Mouse (Mus musculus) forebrain, embryonic 15.5 days (tissue): ENCODE data around the gene Emp2. TPM values are rescaled to one million over a fixed set of nuclear protein-coding genes. Genes with fewer than 3 reads are reported as not detected.

Experiments
- ATAC-seq: fragments of 200-750 bp; cut with Nextera tagmentation; replicated peaks from 2 replicates; pipeline ENCODE4 v1.8.0; 2017; ENCODE audit warnings: mild to moderate bottlenecking, moderate TSS enrichment, moderate library complexity
- H3K27ac ChIP-seq: fragments of 300-500 bp; sonication (generic); replicated peaks from 2 replicates; pipeline ENCODE4 v1.5.1; 2015; ENCODE audit warnings: mild to moderate bottlenecking, inconsistent platforms
- H3K27me3 ChIP-seq: fragments of 300-500 bp; sonication (generic); 2 replicates; pipeline ENCODE4 v1.6.1; 2015; ENCODE audit warnings: inconsistent platforms
- H3K36me3 ChIP-seq: fragments of 300-500 bp; sonication (generic); 2 replicates; pipeline ENCODE4 v1.6.1; 2015; ENCODE audit warnings: mild to moderate bottlenecking, inconsistent platforms
- H3K4me1 ChIP-seq: fragments of 300-500 bp; sonication (generic); 2 replicates; pipeline ENCODE4 v1.6.1; 2015; ENCODE audit warnings: inconsistent platforms
- H3K4me2 ChIP-seq: fragments of 300-500 bp; sonication (generic); replicated peaks from 2 replicates; pipeline ENCODE4 v1.6.1; 2015; ENCODE audit warnings: mild to moderate bottlenecking, inconsistent platforms
- H3K4me3 ChIP-seq: fragments of 300-500 bp; sonication (generic); 2 replicates; pipeline ENCODE4 v1.5.1; 2015; ENCODE audit warnings: mild to moderate bottlenecking, inconsistent platforms
- H3K9ac ChIP-seq: fragments of 300-500 bp; sonication (generic); replicated peaks from 2 replicates; pipeline ENCODE4 v1.6.1; 2015; ENCODE audit warnings: mild to moderate bottlenecking, inconsistent platforms
- H3K9me3 ChIP-seq: fragments of 300-500 bp; sonication (generic); 2 replicates; pipeline ENCODE4 v1.6.1; 2016; ENCODE audit warnings: inconsistent platforms
- WGBS: fragments of 180-500 bp; shearing (Covaris S2); methylation state at CpG from one replicate; pipeline ENCODE4 v1.1.7; 2015; ENCODE audit warnings: mixed read lengths; 5-methylcytosine and 5-hydroxymethylcytosine counted together
- polyA plus RNA-seq: library from polyadenylated mRNA; unstranded; fragments of >200 nt; fragmentation: Nextera tagmentation; extraction: Ambion mirVana; gene quantifications from 2 replicates; pipeline ENCODE4 v1.2.1, GENCODE M21; 2015

Emp2 gene
- polyA plus RNA-seq, 1 experiment from 2014 or later: 7.2 TPM

GRCm38 (mm10) chr16:10311989-10312388 lies 1.8 kb downstream of the Emp2 start:
- Histone ChIP-seq H3K4me2 (no peak overlapping the region), H3K9me3 (no peaks in the 10 kb centered on the region), H3K27ac (no peak overlapping the region), H3K4me3 (no peak overlapping the region), H3K9ac (no peak overlapping the region), H3K27me3 (peaks cover 7% of the 10 kb centered on the region; the same call in 1 of the 2 replicates), H3K4me1 (peaks cover 12% of the 10 kb centered on the region; the same call in 1 of the 2 replicates), H3K36me3 (no peaks in the 10 kb centered on the region)
- 74% methylated on average over 4 of the region's 4 CpGs for WGBS
- ATAC-seq: no peak

GRCm38 (mm10) chr16:10311086-10311485 lies 2.7 kb downstream of the Emp2 start:
- Histone ChIP-seq H3K9me3 (no peaks in the 10 kb centered on the region), H3K27ac (no peak overlapping the region), H3K4me3 (no peak overlapping the region), H3K4me2 (no peak overlapping the region), H3K36me3 (no peaks in the 10 kb centered on the region), H3K27me3 (peaks cover 7% of the 10 kb centered on the region; the same call in 1 of the 2 replicates), H3K9ac (no peak overlapping the region), H3K4me1 (peaks cover 15% of the 10 kb centered on the region)
- ATAC-seq: no peak
- 68% methylated on average over 3 of the region's 3 CpGs for WGBS

- 89% methylated on average over 5 of the region's 5 CpGs for WGBS
- no peak overlapping the region for H3K4me2 ChIP-seq
Measured at GRCm38 (mm10) chr16:10310507-10310906, 3.3 kb downstream of the Emp2 start.

GRCm38 (mm10) chr16:10307351-10307750 lies 6.4 kb downstream of the Emp2 start:
- Histone ChIP-seq H3K27me3 (no peaks in the 10 kb centered on the region), H3K4me2 (no peak overlapping the region), H3K36me3 (no peaks in the 10 kb centered on the region), H3K9me3 (no peaks in the 10 kb centered on the region), H3K4me1 (peaks cover 3% of the 10 kb centered on the region; the same call in 1 of the 2 replicates), H3K4me3 (no peak overlapping the region), H3K9ac (no peak overlapping the region), H3K27ac (0 out of 2 replicates have a peak overlapping the region, but pooled peaks have one; percentile 40)
- 60% methylated on average over 5 of the region's 5 CpGs for WGBS
- peak; percentile 55 for ATAC-seq

More at GRCm38 (mm10) chr16:10310507-10310906, 3.3 kb downstream of the Emp2 start:
- H3K4me3 ChIP-seq: no peak overlapping the region
- no peak for ATAC-seq
- no peak overlapping the region for H3K27ac ChIP-seq
- peaks cover 7% of the 10 kb centered on the region; the same call in 1 of the 2 replicates for H3K27me3 ChIP-seq
- peaks cover 15% of the 10 kb centered on the region for H3K4me1 ChIP-seq
- H3K36me3 ChIP-seq: no peaks in the 10 kb centered on the region
- no peak overlapping the region for H3K9ac ChIP-seq
- H3K9me3 ChIP-seq: no peaks in the 10 kb centered on the region

- H3K36me3 ChIP-seq: no peaks in the 10 kb centered on the region
- H3K27me3 ChIP-seq: no peaks in the 10 kb centered on the region
- no peak overlapping the region for H3K27ac ChIP-seq
- no peak overlapping the region for H3K9ac ChIP-seq
- 37% methylated on average over 3 of the region's 3 CpGs for whole genome bisulfite sequencing
- no peak overlapping the region for H3K4me2 ChIP-seq
- no peaks in the 10 kb centered on the region for H3K9me3 ChIP-seq
- H3K4me3 ChIP-seq: no peak overlapping the region
- no peak for ATAC-seq
- H3K4me1 ChIP-seq: peaks cover 3% of the 10 kb centered on the region; the same call in 1 of the 2 replicates
Measured at GRCm38 (mm10) chr16:10306101-10306500, 7.7 kb downstream of the Emp2 start.

- Histone ChIP-seq H3K27ac (no peak overlapping the region), H3K4me3 (no peak overlapping the region), H3K9ac (no peak overlapping the region), H3K36me3 (no peaks in the 10 kb centered on the region), H3K4me1 (peaks cover 2% of the 10 kb centered on the region; the same call in 1 of the 2 replicates), H3K9me3 (no peaks in the 10 kb centered on the region), H3K27me3 (no peaks in the 10 kb centered on the region), H3K4me2 (no peak overlapping the region)
- no peak for ATAC-seq
- 85% methylated on average over 3 of the region's 3 CpGs for WGBS
Measured at GRCm38 (mm10) chr16:10301337-10301736, 12.4 kb downstream of the Emp2 start.

- no peaks in the 10 kb centered on the region for H3K36me3 ChIP-seq
- ATAC-seq: no peak
- H3K4me3 ChIP-seq: no peak overlapping the region
- no peaks in the 10 kb centered on the region for H3K9me3 ChIP-seq
- 84% methylated on average over 3 of the region's 3 CpGs for WGBS
- H3K4me1 ChIP-seq: peaks cover 2% of the 10 kb centered on the region; the same call in 1 of the 2 replicates
- no peak overlapping the region for H3K27ac ChIP-seq
- no peaks in the 10 kb centered on the region for H3K27me3 ChIP-seq
- H3K4me2 ChIP-seq: no peak overlapping the region
- no peak overlapping the region for H3K9ac ChIP-seq
Measured at GRCm38 (mm10) chr16:10300231-10301186, 13.3 kb downstream of the Emp2 start.

GRCm38 (mm10) chr16:10299637-10300036 lies 14.1 kb downstream of the Emp2 start:
- no peak for ATAC-seq
- Histone ChIP-seq H3K9me3 (no peaks in the 10 kb centered on the region), H3K27me3 (no peaks in the 10 kb centered on the region), H3K4me1 (peaks cover 2% of the 10 kb centered on the region; the same call in 1 of the 2 replicates), H3K36me3 (no peaks in the 10 kb centered on the region), H3K4me2 (no peak overlapping the region), H3K4me3 (no peak overlapping the region), H3K27ac (no peak overlapping the region), H3K9ac (no peak overlapping the region)
- 40% methylated on average over 8 of the region's 8 CpGs for WGBS

- ATAC-seq: no peak
- no peak overlapping the region for H3K9ac ChIP-seq
- WGBS: 78% methylated on average over 10 of the region's 10 CpGs
Measured at GRCm38 (mm10) chr16:10297696-10298644, 15.8 kb downstream of the Emp2 start.

GRCm38 (mm10) chr16:10288115-10288514 lies 25.7 kb downstream of the Emp2 start:
- Histone ChIP-seq H3K27me3 (no peaks in the 10 kb centered on the region), H3K9ac (no peak overlapping the region), H3K4me1 (no peaks in the 10 kb centered on the region), H3K4me3 (no peak overlapping the region), H3K36me3 (no peaks in the 10 kb centered on the region), H3K27ac (no peak overlapping the region), H3K9me3 (no peaks in the 10 kb centered on the region), H3K4me2 (no peak overlapping the region)
- no peak for ATAC-seq
- 91% methylated on average over 6 of the region's 6 CpGs for WGBS

More at GRCm38 (mm10) chr16:10297696-10298644, 15.8 kb downstream of the Emp2 start:
- Histone ChIP-seq H3K4me2 (no peak overlapping the region), H3K27me3 (no peaks in the 10 kb centered on the region), H3K36me3 (no peaks in the 10 kb centered on the region), H3K9me3 (no peaks in the 10 kb centered on the region), H3K27ac (no peak overlapping the region), H3K4me1 (peaks cover 2% of the 10 kb centered on the region; the same call in 1 of the 2 replicates), H3K4me3 (no peak overlapping the region)

GRCm38 (mm10) chr16:10286513-10287268 lies 27.1 kb downstream of the Emp2 start:
- no peaks in the 10 kb centered on the region for H3K9me3 ChIP-seq
- no peaks in the 10 kb centered on the region for H3K36me3 ChIP-seq
- no peak overlapping the region for H3K4me2 ChIP-seq
- no peak overlapping the region for H3K9ac ChIP-seq
- H3K27ac ChIP-seq: no peak overlapping the region
- WGBS: 88% methylated on average over 9 of the region's 9 CpGs
- no peaks in the 10 kb centered on the region for H3K4me1 ChIP-seq
- no peak overlapping the region for H3K4me3 ChIP-seq
- no peaks in the 10 kb centered on the region for H3K27me3 ChIP-seq
- no peak for ATAC-seq
